Mouse (Mus musculus) kidney, adult 2 months (tissue): ENCODE data around the gene Trex2. TPM values are rescaled to one million over a fixed set of nuclear protein-coding genes. Genes with fewer than 3 reads are reported as not detected.

Source experiments
- DNase-seq: peaks from one replicate; pipeline ENCODE4 v3.0.0; 2021
- H3K27ac ChIP-seq: fragments of 200-500 bp; 2 replicates; pipeline ENCODE4 v1.5.1; 2012; ENCODE audit warnings: low read depth, low read length, control low read depth, inconsistent platforms; ENCODE audit not compliant: insufficient read depth
- H3K27me3 ChIP-seq: fragments of 200-500 bp; replicated peaks from 2 replicates; pipeline ENCODE4 v1.6.1; 2012; ENCODE audit warnings: mild to moderate bottlenecking, moderate library complexity, low read length, inconsistent platforms; ENCODE audit not compliant: control insufficient read depth, insufficient read depth
- H3K36me3 ChIP-seq: fragments of 200-500 bp; 2 replicates; pipeline ENCODE4 v1.6.1; 2012; ENCODE audit warnings: mild to moderate bottlenecking, moderate library complexity, low read length, inconsistent platforms; ENCODE audit not compliant: control insufficient read depth, insufficient read depth
- H3K4me1 ChIP-seq: fragments of 200-500 bp; 2 replicates; pipeline ENCODE4 v1.6.1; 2011; ENCODE audit warnings: low read length; ENCODE audit not compliant: control insufficient read depth, insufficient read depth
- H3K4me3 ChIP-seq: fragments of 200-500 bp; 2 replicates; pipeline ENCODE4 v1.5.1; 2011; ENCODE audit warnings: mild to moderate bottlenecking, low read depth, low read length, control low read depth; ENCODE audit not compliant: insufficient read depth
- CTCF ChIP-seq: fragments of 200-500 bp; conservative IDR thresholded peaks from 2 replicates; pipeline ENCODE4 v1.5.1; 2011; ENCODE audit warnings: low read depth, mild to moderate bottlenecking, control low read depth, low read length, moderate library complexity, mixed read lengths; ENCODE audit not compliant: insufficient read depth, insufficient read length
- POLR2A ChIP-seq: fragments of 200-500 bp; IDR thresholded peaks from one replicate; pipeline ENCODE4 v1.6.1; 2011; ENCODE audit warnings: low read depth, low read length, control low read depth
- WGBS: fragments of 180-500 bp; shearing (Covaris S2); methylation state at CpG from one replicate; pipeline ENCODE4 v1.1.7; 2018; 5-methylcytosine and 5-hydroxymethylcytosine counted together
- polyA plus RNA-seq: library from polyadenylated mRNA; depleted of rRNA; stranded (reverse); fragments of >200 nt; gene quantifications from 2 replicates; pipeline ENCODE4 v1.2.3, GENCODE M21; 2012

Gene Trex2
- polyA plus RNA-seq, 1 experiment = not detected

- Histone ChIP-seq H3K36me3 (no peaks in the 10 kb centered on the region), H3K27ac (peak overlapping the region; percentile 88), H3K4me1 (no peaks in the 10 kb centered on the region), H3K27me3 (no peaks in the 10 kb centered on the region), H3K4me3 (no peak overlapping the region)
- DNase-seq = peak; percentile 81
- TF ChIP-seq POLR2A (no peak), CTCF (no peak)
- WGBS = 40% methylated on average over 2 of the region's 2 CpGs
Measured at GRCm38 (mm10) chrX:73476621-73477020, 41.5 kb upstream of the Trex2 start.

GRCm38 (mm10) chrX:73475658-73476256 lies 40.6 kb upstream of the Trex2 start:
- no peak overlapping the region for H3K4me3 ChIP-seq
- H3K27me3 ChIP-seq = no peaks in the 10 kb centered on the region
- TF ChIP-seq POLR2A = no peak
- TF ChIP-seq CTCF = no peak
- no peaks in the 10 kb centered on the region for H3K4me1 ChIP-seq
- DNase-seq = no peak
- 75% methylated on average over 1 of the region's 1 CpGs for WGBS
- no peaks in the 10 kb centered on the region for H3K36me3 ChIP-seq
- peak overlapping the region; percentile 84 for H3K27ac ChIP-seq

GRCm38 (mm10) chrX:73474340-73475165 lies 39.4 kb upstream of the Trex2 start:
- Histone ChIP-seq H3K36me3 (no peaks in the 10 kb centered on the region), H3K4me3 (no peak overlapping the region), H3K27me3 (no peaks in the 10 kb centered on the region), H3K27ac (peak overlapping the region; percentile 26; the same call in 1 of the 2 replicates), H3K4me1 (no peaks in the 10 kb centered on the region)
- TF ChIP-seq CTCF (no peak), POLR2A (no peak)
- 64% methylated on average over 12 of the region's 12 CpGs for WGBS
- DNase-seq = peak; percentile 9

GRCm38 (mm10) chrX:73471764-73472163 lies 36.6 kb upstream of the Trex2 start:
- no peaks in the 10 kb centered on the region for H3K36me3 ChIP-seq
- no peak for DNase-seq
- TF ChIP-seq POLR2A (no peak), CTCF (no peak)
- H3K4me3 ChIP-seq = no peak overlapping the region
- H3K4me1 ChIP-seq = no peaks in the 10 kb centered on the region
- WGBS = 96% methylated on average over 3 of the region's 3 CpGs
- no peaks in the 10 kb centered on the region for H3K27me3 ChIP-seq
- no peak overlapping the region for H3K27ac ChIP-seq

- H3K27ac ChIP-seq = peak overlapping the region; percentile 16; the same call in 1 of the 2 replicates
- no peak for DNase-seq
- H3K27me3 ChIP-seq = no peaks in the 10 kb centered on the region
- H3K36me3 ChIP-seq = no peaks in the 10 kb centered on the region
- TF ChIP-seq CTCF (no peak), POLR2A (no peak)
- 88% methylated on average over 1 of the region's 1 CpGs for WGBS
- no peak overlapping the region for H3K4me3 ChIP-seq
- H3K4me1 ChIP-seq = 0 out of 2 replicates have a peak, but pooled peaks cover 4% of the 10 kb centered on the region
Measured at GRCm38 (mm10) chrX:73468752-73469151, 33.6 kb upstream of the Trex2 start.

GRCm38 (mm10) chrX:73468330-73468729 lies 33.2 kb upstream of the Trex2 start:
- Histone ChIP-seq H3K27me3 (no peaks in the 10 kb centered on the region), H3K4me3 (no peak overlapping the region), H3K36me3 (no peaks in the 10 kb centered on the region), H3K4me1 (0 out of 2 replicates have a peak, but pooled peaks cover 4% of the 10 kb centered on the region), H3K27ac (no peak overlapping the region)
- TF ChIP-seq CTCF (no peak), POLR2A (no peak)
- peak; percentile 35 for DNase-seq
- WGBS = 64% methylated on average over 3 of the region's 3 CpGs

GRCm38 (mm10) chrX:73467446-73468241 lies 32.5 kb upstream of the Trex2 start:
- 79% methylated on average over 5 of the region's 5 CpGs for WGBS
- TF ChIP-seq CTCF (no peak), POLR2A (no peak)
- H3K4me1 ChIP-seq = 0 out of 2 replicates have a peak, but pooled peaks cover 4% of the 10 kb centered on the region
- DNase-seq = peak; percentile 36
- H3K4me3 ChIP-seq = no peak overlapping the region
- H3K27me3 ChIP-seq = no peaks in the 10 kb centered on the region
- H3K27ac ChIP-seq = peak overlapping the region; percentile 52; the same call in 1 of the 2 replicates
- no peaks in the 10 kb centered on the region for H3K36me3 ChIP-seq
